Mouse (Mus musculus) layer of hippocampus, adult 2 months (tissue): Measurements from ENCODE around the gene Cpne6. TPM values are rescaled to one million over a fixed set of nuclear protein-coding genes. Genes with fewer than 3 reads are reported as not detected.

ENCODE experiments used
- DNase-seq, 2 experiments: peaks; one replicate each; pipeline ENCODE4 v3.0.0; 2022; ENCODE audit warnings: low spot score in 2 of 2
- H3K27ac ChIP-seq: fragments of 200-600 bp; 2 replicates; pipeline ENCODE4 v1.8.1; 2022
- H3K4me3 ChIP-seq: fragments of 200-600 bp; 2 replicates; pipeline ENCODE4 v1.8.1; 2022; ENCODE audit warnings: mild to moderate bottlenecking
- CTCF ChIP-seq: fragments of 200-600 bp; conservative IDR thresholded peaks from 2 replicates; pipeline ENCODE4 v1.8.1; 2022; ENCODE audit warnings: antibody characterized with exemption, mild to moderate bottlenecking, moderate library complexity
- total RNA-seq, 2 experiments: library from RNA; stranded (reverse); gene quantifications; 2 replicates each; pipeline ENCODE4 v1.2.3; 2021

Gene Cpne6
- total RNA-seq, 2 experiments from 2014 or later, result 723 to 730 TPM

GRCm38 (mm10) chr14:55511037-55511436 lies 792 bp downstream of the Cpne6 start:
- no peak for TF ChIP-seq CTCF
- DNase-seq, result peak; percentile 76 to 86
- Histone ChIP-seq H3K27ac (peak overlapping the region; percentile 100), H3K4me3 (peak overlapping the region; percentile 78)

- TF ChIP-seq CTCF, result no peak
- DNase-seq, result no peak
- Histone ChIP-seq H3K4me3 (peak overlapping the region; percentile 78), H3K27ac (peak overlapping the region; percentile 100)
Observed at GRCm38 (mm10) chr14:55513927-55514326, 3.7 kb downstream of the Cpne6 start.

GRCm38 (mm10) chr14:55515846-55516245 lies 5.6 kb downstream of the Cpne6 start:
- TF ChIP-seq CTCF, result no peak
- DNase-seq, result no peak
- Histone ChIP-seq H3K4me3 (no peak overlapping the region), H3K27ac (peak overlapping the region; percentile 92; the same call in 1 of the 2 replicates)

- DNase-seq, result peak; percentile 60 to 86
- Histone ChIP-seq H3K27ac (peak overlapping the region; percentile 92), H3K4me3 (no peak overlapping the region)
- TF ChIP-seq CTCF, result no peak
Observed at GRCm38 (mm10) chr14:55518897-55519296, 8.7 kb downstream of the Cpne6 start.

- DNase-seq, result no peak
- H3K4me3 ChIP-seq, result peak overlapping the region; percentile 30
- peak; percentile 20; the same call in 1 of the 2 replicates for TF ChIP-seq CTCF
- H3K27ac ChIP-seq, result peak overlapping the region; percentile 92
Observed at GRCm38 (mm10) chr14:55519604-55520003, 9.4 kb downstream of the Cpne6 start.

GRCm38 (mm10) chr14:55520451-55521361 lies 10.5 kb downstream of the Cpne6 start:
- no peak for DNase-seq
- Histone ChIP-seq H3K4me3 (peak overlapping the region; percentile 62), H3K27ac (peak overlapping the region; percentile 92)
- peak; percentile 58 for TF ChIP-seq CTCF

- TF ChIP-seq CTCF, result no peak
- no peak overlapping the region for H3K27ac ChIP-seq
- no peak overlapping the region for H3K4me3 ChIP-seq
- DNase-seq, result no peak
Observed at GRCm38 (mm10) chr14:55524062-55524461, 13.8 kb downstream of the Cpne6 start.

GRCm38 (mm10) chr14:55524785-55525184 lies 14.5 kb downstream of the Cpne6 start, which contains the start of gene Nrl:
Nrl (minus strand) TSS chr14:55524981.
- no peak within 1 kb of the TSS for H3K4me3 ChIP-seq
- no peak within 1 kb of the TSS for H3K27ac ChIP-seq
- DNase-seq, result no peak
- TF ChIP-seq CTCF, result no peak

GRCm38 (mm10) chr14:55526674-55527073 lies 16.4 kb downstream of the Cpne6 start:
- no peak for TF ChIP-seq CTCF
- no peak for DNase-seq
- Histone ChIP-seq H3K4me3 (no peak overlapping the region), H3K27ac (no peak overlapping the region)

- peak; percentile 74 for TF ChIP-seq CTCF
- DNase-seq, result no peak
Observed at GRCm38 (mm10) chr14:55527940-55528339, 17.7 kb downstream of the Cpne6 start.

GRCm38 (mm10) chr14:55536116-55536745 lies 26.0 kb downstream of the Cpne6 start:
- no peak for DNase-seq
- peak; percentile 90 for TF ChIP-seq CTCF
- H3K4me3 ChIP-seq, result no peak overlapping the region
- H3K27ac ChIP-seq, result no peak overlapping the region

More at GRCm38 (mm10) chr14:55527940-55528339, 17.7 kb downstream of the Cpne6 start:
- H3K4me3 ChIP-seq, result no peak overlapping the region
- no peak overlapping the region for H3K27ac ChIP-seq

- no peak for TF ChIP-seq CTCF
- DNase-seq, result peak; percentile 63 to 77
Observed at GRCm38 (mm10) chr14:55540067-55540786, 30.0 kb downstream of the Cpne6 start, which contains the start of gene Pck2. Pck2 (plus strand) TSS chr14:55540266.

More at GRCm38 (mm10) chr14:55540067-55540786, 30.0 kb downstream of the Cpne6 start, which contains the start of gene Pck2:
- Histone ChIP-seq H3K4me3 (peak within 1 kb of the TSS; percentile 80), H3K27ac (peak within 1 kb of the TSS; percentile 92)
